In genomic region chr10:93418712-93419234, GRCm38 (mm10) we compare ENCODE assay signal across 14 mouse cellular contexts. TPM values are rescaled to one million over a fixed set of nuclear protein-coding genes. Genes with fewer than 3 reads are reported as not detected.
DNase-seq lines count a peak whose midpoint lies in the region; ATAC-seq and TF ChIP-seq lines count a peak whose summit lies in the region.
"Had no signal": no experiment of that assay in that cellular context is flagged by ENCODE, and none has a peak within 500 bp of the region (broad histone marks: within the 10 kb centered on the region; RNA-seq: fewer than 3 reads in every experiment).

No protein-coding gene starts in this region.

- TF ChIP-seq POLR2A in liver, adult 2 months (IDR thresholded peaks at IDR 0.05; ENCODE audit: extremely low read depth, insufficient read depth, low read length) = no peak

- no peak overlapping the region for H3K4me3 ChIP-seq in liver, adult 2 months (ENCODE audit: insufficient read depth, low read depth, low read length)
- no peak overlapping the region for H3K4me3 ChIP-seq in heart, embryonic 13.5 days
- no peak overlapping the region for H3K4me3 ChIP-seq in hindbrain, postnatal 0 days (ENCODE audit: low read length)
- H3K4me3 ChIP-seq in hindbrain, embryonic 14.5 days (replicated peaks; ENCODE audit: low read length) = no peak overlapping the region
- H3K4me3 ChIP-seq: embryonic facial prominence, embryonic 13.5 days; hindbrain, embryonic 13.5 days; midbrain, embryonic 12.5 days; neural tube, embryonic 13.5 days had no signal

- no peak overlapping the region for H3K9ac ChIP-seq in liver, adult 2 months (ENCODE audit: low read depth, low read length)
- H3K9ac ChIP-seq in heart, embryonic 13.5 days = no peak overlapping the region
- no peak overlapping the region for H3K9ac ChIP-seq in hindbrain, postnatal 0 days (replicated peaks; ENCODE audit: low read length)
- no peak overlapping the region for H3K9ac ChIP-seq in hindbrain, embryonic 14.5 days
- H3K9ac ChIP-seq: embryonic facial prominence, embryonic 13.5 days; hindbrain, embryonic 13.5 days; midbrain, embryonic 12.5 days; neural tube, embryonic 13.5 days had no signal

- no peaks in the 10 kb centered on the region for H3K79me2 ChIP-seq in liver, adult 2 months (ENCODE audit: control insufficient read depth, insufficient read depth, low read length)

- no peak; the same call in 1 of the 2 replicates for ATAC-seq in heart, embryonic 13.5 days (ENCODE audit: extremely low read depth, insufficient number of reproducible peaks, low FRiP score, low TSS enrichment)
- ATAC-seq in hindbrain, postnatal 0 days = no peak
- no peak for ATAC-seq in hindbrain, embryonic 14.5 days (ENCODE audit: low FRiP score)

- peaks cover 11% of the 10 kb centered on the region for H3K9me3 ChIP-seq in heart, embryonic 13.5 days
- H3K9me3 ChIP-seq in hindbrain, postnatal 0 days (ENCODE audit: low read length) = no peaks in the 10 kb centered on the region
- no peaks in the 10 kb centered on the region for H3K9me3 ChIP-seq in hindbrain, embryonic 14.5 days (ENCODE audit: control insufficient read depth, low read length)
- H3K9me3 ChIP-seq: embryonic facial prominence, embryonic 13.5 days; midbrain, embryonic 12.5 days had no signal

- no peaks in the 10 kb centered on the region for H3K27me3 ChIP-seq in liver, adult 2 months (ENCODE audit: control insufficient read depth, insufficient read depth, low read length)
- H3K27me3 ChIP-seq in heart, embryonic 13.5 days (replicated peaks) = no peaks in the 10 kb centered on the region
- H3K27me3 ChIP-seq in hindbrain, postnatal 0 days (ENCODE audit: insufficient read depth, low read length) = no peaks in the 10 kb centered on the region
- no peaks in the 10 kb centered on the region for H3K27me3 ChIP-seq in hindbrain, embryonic 14.5 days (ENCODE audit: control insufficient read depth, insufficient read depth, low read length)
- H3K27me3 ChIP-seq: embryonic facial prominence, embryonic 13.5 days; hindbrain, embryonic 13.5 days; midbrain, embryonic 12.5 days; neural tube, embryonic 13.5 days had no signal

- no peak for DNase-seq in liver, adult 2 months (ENCODE audit: extremely low read depth, low read depth, low spot score)
- no peak for DNase-seq in liver
- DNase-seq in kidney, adult 8-10 months = peak; percentile 24 to 28
- DNase-seq in lung, postnatal 25 days (ENCODE audit: low spot score) = peak; percentile 34
- DNase-seq in hindbrain, postnatal 0 days (ENCODE audit: low spot score) = no peak
- DNase-seq in hindbrain, embryonic 14.5 days (ENCODE audit: low spot score) = no peak
- DNase-seq: cerebellum, adult 11 months; right cerebral cortex, postnatal 25 days had no signal

- no peak for TF ChIP-seq CTCF in liver, adult 2 months (IDR thresholded peaks at IDR 0.05; ENCODE audit: low read depth, low read length)
- TF ChIP-seq CTCF in hindbrain, postnatal 0 days (IDR thresholded peaks at IDR 0.05; ENCODE audit: low read depth) = no peak

- H3K4me2 ChIP-seq in heart, embryonic 13.5 days = no peak overlapping the region
- H3K4me2 ChIP-seq in hindbrain, postnatal 0 days (ENCODE audit: low read depth, low read length) = no peak overlapping the region
- no peak overlapping the region for H3K4me2 ChIP-seq in hindbrain, embryonic 14.5 days (replicated peaks)
- H3K4me2 ChIP-seq: embryonic facial prominence, embryonic 13.5 days; hindbrain, embryonic 13.5 days; liver, embryonic 11.5 days; midbrain, embryonic 12.5 days; neural tube, embryonic 13.5 days had no signal

- no peaks in the 10 kb centered on the region for H3K4me1 ChIP-seq in liver, adult 2 months (ENCODE audit: control insufficient read depth, insufficient read depth, low read length)
- peaks cover 6% of the 10 kb centered on the region; the same call in 1 of the 2 replicates for H3K4me1 ChIP-seq in heart, embryonic 13.5 days
- H3K4me1 ChIP-seq in hindbrain, postnatal 0 days (ENCODE audit: insufficient read depth, low read length) = no peaks in the 10 kb centered on the region
- H3K4me1 ChIP-seq in hindbrain, embryonic 14.5 days (replicated peaks; ENCODE audit: control insufficient read depth, insufficient read depth, low read length) = no peaks in the 10 kb centered on the region
- H3K4me1 ChIP-seq: embryonic facial prominence, embryonic 13.5 days; hindbrain, embryonic 13.5 days; midbrain, embryonic 12.5 days; neural tube, embryonic 13.5 days had no signal

- no peaks in the 10 kb centered on the region for H3K36me3 ChIP-seq in liver, adult 2 months (ENCODE audit: control insufficient read depth, insufficient read depth, low read length)
- H3K36me3 ChIP-seq in heart, embryonic 13.5 days = no peaks in the 10 kb centered on the region
- no peaks in the 10 kb centered on the region for H3K36me3 ChIP-seq in hindbrain, postnatal 0 days (ENCODE audit: insufficient read depth, low read length)
- H3K36me3 ChIP-seq in hindbrain, embryonic 14.5 days (replicated peaks; ENCODE audit: control insufficient read depth, insufficient read depth) = no peaks in the 10 kb centered on the region
- H3K36me3 ChIP-seq: embryonic facial prominence, embryonic 13.5 days; hindbrain, embryonic 13.5 days; midbrain, embryonic 12.5 days; neural tube, embryonic 13.5 days had no signal

- 0 out of 2 replicates have a peak overlapping the region, but pooled peaks have one; percentile 5 for H3K27ac ChIP-seq in liver, adult 2 months (replicated peaks; ENCODE audit: insufficient read depth, low read depth, low read length)
- peak overlapping the region; percentile 57 for H3K27ac ChIP-seq in heart, embryonic 13.5 days (replicated peaks)
- no peak overlapping the region for H3K27ac ChIP-seq in hindbrain, postnatal 0 days
- H3K27ac ChIP-seq in hindbrain, embryonic 14.5 days = no peak overlapping the region
- H3K27ac ChIP-seq: embryonic facial prominence, embryonic 13.5 days; hindbrain, embryonic 13.5 days; midbrain, embryonic 12.5 days; neural tube, embryonic 13.5 days had no signal

- 76% methylated on average over 13 of the region's 13 CpGs for WGBS in liver, adult 2 months
- WGBS in heart, embryonic 13.5 days = 71% methylated on average over 13 of the region's 13 CpGs
- WGBS in hindbrain, postnatal 0 days = 73% methylated on average over 13 of the region's 13 CpGs
- WGBS in hindbrain, embryonic 14.5 days = 78% methylated on average over 13 of the region's 13 CpGs

RNA-seq across cellular contexts. Expression of gene Lta4h, which starts 34.4 kb away (rescaled TPM):
- total RNA-seq in liver, adult 2 months (2014; rRNA removed) = 24.0 TPM in 2 replicates
- 31.4 and 34.0 TPM in 2 replicates for polyA plus RNA-seq in liver, adult 2 months (2012; rRNA removed)
- 262 and 266 TPM in 2 replicates for polyA plus RNA-seq in heart, embryonic 13.5 days (2015; fragmentation: Nextera tagmentation; extraction: Ambion mirVana)
- total RNA-seq in hindbrain, postnatal 0 days (2014; rRNA removed) = 38.5 and 69.2 TPM in 2 replicates
- polyA plus RNA-seq in hindbrain, postnatal 0 days (2015; fragmentation: Nextera tagmentation; extraction: Ambion mirVana) = 86.6 and 87.4 TPM in 2 replicates
- polyA plus RNA-seq in hindbrain, embryonic 14.5 days (2014; fragmentation: Nextera tagmentation; extraction: Ambion mirVana) = 89.8 and 95.4 TPM in 2 replicates

Comparison
In these comparisons a context has a peak if more than half of its experiments do, and no peak if none do; other contexts are left out.
1. DNase-seq: peak in kidney, adult 8-10 months (2 of 2) and lung, postnatal 25 days (single experiment); none in liver, adult 2 months (single experiment), liver (single experiment), hindbrain, postnatal 0 days (single experiment) and hindbrain, embryonic 14.5 days (single experiment).
2. H3K27ac ChIP-seq: peak in liver, adult 2 months (single experiment) and heart, embryonic 13.5 days (single experiment); none in hindbrain, postnatal 0 days (single experiment) and hindbrain, embryonic 14.5 days (single experiment).